Mouse (Mus musculus) lung, embryonic 16.5 days (tissue): ENCODE results near the gene Cenph. TPM values are rescaled to one million over a fixed set of nuclear protein-coding genes. Genes with fewer than 3 reads are reported as not detected.
"Not testable (repeated sequence)": the region's sequence is repeated elsewhere in the genome, so short reads cannot be mapped to it uniquely, and the experiment has no call there.

Source experiments
- ATAC-seq: fragments of 200-750 bp; cut with Nextera tagmentation; 2 replicates; pipeline ENCODE4 v1.8.0; 2017; ENCODE audit warnings: low read depth, mild to moderate bottlenecking, moderate library complexity
- H3K27ac ChIP-seq: fragments of 300-500 bp; sonication (generic); 2 replicates; pipeline ENCODE4 v1.5.1; 2014; ENCODE audit warnings: mild to moderate bottlenecking, control low read depth, low read length
- H3K27me3 ChIP-seq: fragments of 300-500 bp; sonication (generic); 2 replicates; pipeline ENCODE4 v1.6.1; 2014; ENCODE audit warnings: low read depth, low read length, mixed read lengths; ENCODE audit not compliant: control insufficient read depth, insufficient read depth
- H3K36me3 ChIP-seq: fragments of 300-500 bp; sonication (generic); 2 replicates; pipeline ENCODE4 v1.6.1; 2014; ENCODE audit warnings: low read length; ENCODE audit not compliant: control insufficient read depth, insufficient read depth
- H3K4me1 ChIP-seq: fragments of 300-500 bp; sonication (generic); replicated peaks from 2 replicates; pipeline ENCODE4 v1.6.1; 2014; ENCODE audit warnings: low read length, mixed read lengths; ENCODE audit not compliant: control insufficient read depth, insufficient read depth
- H3K4me2 ChIP-seq: fragments of 300-500 bp; sonication (generic); 2 replicates; pipeline ENCODE4 v1.6.1; 2014; ENCODE audit warnings: low read depth, low read length, control low read depth
- H3K4me3 ChIP-seq: fragments of 300-500 bp; sonication (generic); 2 replicates; pipeline ENCODE4 v1.5.1; 2014; ENCODE audit warnings: mild to moderate bottlenecking, low read length, control low read depth
- H3K9ac ChIP-seq: fragments of 300-500 bp; sonication (generic); 2 replicates; pipeline ENCODE4 v1.6.1; 2014; ENCODE audit warnings: low read length, control low read depth
- H3K9me3 ChIP-seq: fragments of 300-500 bp; sonication (generic); 2 replicates; pipeline ENCODE4 v1.6.1; 2016; ENCODE audit warnings: low read length; ENCODE audit not compliant: control insufficient read depth
- WGBS: fragments of 180-500 bp; shearing (Covaris S2); extraction: QIAGEN DNeasy Blood & Tissue Kit; methylation state at CpG from one replicate; pipeline ENCODE4 v1.1.7; 2014; 5-methylcytosine and 5-hydroxymethylcytosine counted together
- polyA plus RNA-seq: library from polyadenylated mRNA; unstranded; fragments of >200 nt; fragmentation: Nextera tagmentation; extraction: Ambion mirVana; gene quantifications from 2 replicates; pipeline ENCODE4 v1.2.1, GENCODE M21; 2015

Gene Cenph
- 31.1 and 35.1 TPM in 2 replicates for polyA plus RNA-seq

DNA sequence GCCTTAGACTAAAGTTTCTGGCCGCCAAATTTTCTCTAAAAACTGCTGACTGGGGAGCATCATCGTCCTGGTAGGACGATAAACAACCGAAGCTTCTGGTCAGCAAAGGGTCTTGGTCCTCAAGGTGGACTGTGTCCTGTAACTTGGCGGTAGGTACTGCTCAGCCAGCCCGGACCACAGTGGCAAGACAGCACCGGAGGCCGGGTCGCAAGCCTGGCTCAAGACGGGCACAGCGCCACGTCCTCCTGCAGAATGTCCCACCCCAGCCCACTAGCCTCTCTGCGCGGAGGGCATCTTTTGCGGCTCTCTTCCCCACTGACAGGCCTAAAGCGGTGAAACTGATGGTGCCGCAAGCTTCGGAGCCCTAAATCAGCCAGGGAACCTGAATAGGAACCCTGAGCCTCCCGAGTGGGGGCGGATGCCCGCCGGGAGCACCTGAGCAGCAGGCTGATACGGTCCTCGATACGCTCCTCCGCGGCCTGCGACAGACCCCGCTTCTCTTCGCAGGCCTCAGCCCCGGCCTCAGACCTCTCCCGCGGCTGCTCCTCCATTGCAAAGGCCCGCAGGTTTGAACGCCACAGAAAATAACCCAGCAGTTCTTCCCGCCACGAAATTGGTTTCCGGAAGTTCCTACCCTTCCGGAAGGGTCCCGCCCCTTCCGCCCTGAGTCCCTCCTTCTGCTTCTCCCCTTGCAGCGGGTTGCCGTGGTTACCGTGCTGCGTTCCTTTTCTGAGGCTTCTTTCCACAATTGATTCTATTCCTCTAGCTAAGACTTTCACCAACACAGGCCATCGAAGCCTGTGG, at the start of gene Cenph:
Cenph (minus strand) TSS at position 648 of the 804 bp plus-strand sequence.
- no peaks in the 10 kb centered on the region for H3K27me3 ChIP-seq
- WGBS = under 1% methylated on average over 46 of the region's 46 CpGs
- peak within 1 kb of the TSS; percentile 89 for H3K4me3 ChIP-seq
- peak within 1 kb of the TSS; percentile 87 for H3K4me2 ChIP-seq
- H3K4me1 ChIP-seq = peaks cover 15% of the 10 kb centered on the region
- peak within 1 kb of the TSS; percentile 63 for H3K27ac ChIP-seq
- H3K36me3 ChIP-seq = peaks cover 17% of the 10 kb centered on the region
- ATAC-seq = peak; percentile 95
- peak within 1 kb of the TSS; percentile 85 for H3K9ac ChIP-seq
- no peaks in the 10 kb centered on the region for H3K9me3 ChIP-seq

- H3K4me3 ChIP-seq = no peak overlapping the region
- H3K36me3 ChIP-seq = peaks cover 36% of the 10 kb centered on the region
- no peaks in the 10 kb centered on the region for H3K9me3 ChIP-seq
- H3K27me3 ChIP-seq = no peaks in the 10 kb centered on the region
- WGBS = 90% methylated on average over 3 of the region's 3 CpGs
- no peaks in the 10 kb centered on the region for H3K4me1 ChIP-seq
- no peak overlapping the region for H3K4me2 ChIP-seq
- no peak for ATAC-seq
- H3K27ac ChIP-seq = no peak overlapping the region
- H3K9ac ChIP-seq = no peak overlapping the region
Observed at GRCm38 (mm10) chr13:100824916-100825315, 49.2 kb upstream of the Cenph start.

DNA sequence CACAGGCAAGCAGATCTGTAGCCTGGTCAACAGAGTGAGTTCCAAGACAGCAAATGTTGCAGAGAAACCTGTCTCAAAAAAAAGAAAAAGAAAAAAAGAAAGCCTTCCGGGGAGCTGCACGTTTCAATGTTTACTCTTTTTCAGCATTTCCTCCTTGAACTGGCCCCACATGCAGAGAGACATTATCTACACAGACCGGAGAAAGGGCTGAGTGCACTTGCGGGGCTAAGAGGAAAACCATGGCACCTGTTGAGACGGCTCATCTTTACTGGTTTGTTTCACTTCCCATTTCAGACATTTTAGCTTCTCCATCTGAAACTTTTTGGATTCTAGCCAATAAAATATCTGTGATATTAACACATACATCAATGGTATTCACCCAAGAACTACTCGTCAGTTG, 48.6 kb upstream of the Cenph start:
- H3K27ac ChIP-seq = no peak overlapping the region
- no peaks in the 10 kb centered on the region for H3K4me1 ChIP-seq
- no peaks in the 10 kb centered on the region for H3K27me3 ChIP-seq
- no peak overlapping the region for H3K4me3 ChIP-seq
- H3K4me2 ChIP-seq = no peak overlapping the region
- no peak overlapping the region for H3K9ac ChIP-seq
- H3K36me3 ChIP-seq = peaks cover 41% of the 10 kb centered on the region
- H3K9me3 ChIP-seq = no peaks in the 10 kb centered on the region
- WGBS = 47% methylated on average over 6 of the region's 6 CpGs
- no peak for ATAC-seq

- Histone ChIP-seq H3K27me3 (no peaks in the 10 kb centered on the region), H3K36me3 (peaks cover 43% of the 10 kb centered on the region)
- ATAC-seq = no peak
Observed at GRCm38 (mm10) chr13:100823863-100824262, 48.2 kb upstream of the Cenph start.

GRCm38 (mm10) chr13:100814451-100814850, 38.8 kb upstream of the Cenph start:
- Histone ChIP-seq H3K9me3 (no peaks in the 10 kb centered on the region), H3K27me3 (no peaks in the 10 kb centered on the region), H3K4me1 (no peaks in the 10 kb centered on the region), H3K9ac (no peak overlapping the region), H3K4me3 (no peak overlapping the region), H3K4me2 (no peak overlapping the region), H3K36me3 (peaks cover 39% of the 10 kb centered on the region), H3K27ac (no peak overlapping the region)
- 81% methylated on average over 6 of the region's 6 CpGs for WGBS
- no peak for ATAC-seq

More at GRCm38 (mm10) chr13:100823863-100824262, 48.2 kb upstream of the Cenph start:
- H3K27ac ChIP-seq = no peak overlapping the region
- no peaks in the 10 kb centered on the region for H3K9me3 ChIP-seq
- H3K9ac ChIP-seq = no peak overlapping the region
- H3K4me3 ChIP-seq = no peak overlapping the region
- H3K4me1 ChIP-seq = no peaks in the 10 kb centered on the region
- no peak overlapping the region for H3K4me2 ChIP-seq
- WGBS = 89% methylated on average over 3 of the region's 3 CpGs

GRCm38 (mm10) chr13:100805776-100806175, 30.1 kb upstream of the Cenph start:
- no peak for ATAC-seq
- H3K4me3 ChIP-seq = no peak overlapping the region
- no peak overlapping the region for H3K9ac ChIP-seq
- H3K27me3 ChIP-seq = no peaks in the 10 kb centered on the region
- H3K36me3 ChIP-seq = peaks cover 52% of the 10 kb centered on the region
- no peak overlapping the region for H3K4me2 ChIP-seq
- no peaks in the 10 kb centered on the region for H3K9me3 ChIP-seq
- H3K27ac ChIP-seq = no peak overlapping the region
- 90% methylated on average over 3 of the region's 3 CpGs for WGBS
- no peaks in the 10 kb centered on the region for H3K4me1 ChIP-seq

DNA sequence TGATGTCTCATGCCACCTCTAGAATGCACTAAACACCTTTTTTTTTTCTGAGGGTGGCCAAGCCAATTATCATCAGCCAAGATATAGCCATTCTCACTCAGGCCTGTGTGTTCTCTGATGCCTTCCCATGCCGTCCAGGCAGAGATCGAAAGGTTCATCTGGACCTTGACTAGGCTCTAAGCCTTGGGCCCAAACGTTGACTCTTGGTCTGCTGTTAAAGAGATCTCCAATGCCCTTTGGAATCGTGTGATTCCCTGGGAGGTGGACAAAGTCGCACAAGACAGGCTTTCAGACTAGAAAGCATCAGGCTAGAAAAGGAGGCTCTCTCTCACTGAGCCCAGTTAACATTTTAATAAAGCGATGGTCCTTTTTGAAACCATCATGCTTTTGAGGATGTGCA, 21.5 kb upstream of the Cenph start:
- no peaks in the 10 kb centered on the region for H3K9me3 ChIP-seq
- no peak overlapping the region for H3K4me3 ChIP-seq
- peaks cover 4% of the 10 kb centered on the region for H3K36me3 ChIP-seq
- no peak for ATAC-seq
- H3K27ac ChIP-seq = no peak overlapping the region
- H3K27me3 ChIP-seq = no peaks in the 10 kb centered on the region
- H3K9ac ChIP-seq = no peak overlapping the region
- no peak overlapping the region for H3K4me2 ChIP-seq
- no peaks in the 10 kb centered on the region for H3K4me1 ChIP-seq
- WGBS = 88% methylated on average over 6 of the region's 6 CpGs

- Histone ChIP-seq H3K27me3 (no peaks in the 10 kb centered on the region), H3K9ac (no peak overlapping the region), H3K4me3 (no peak overlapping the region), H3K27ac (no peak overlapping the region), H3K4me1 (peaks cover 11% of the 10 kb centered on the region), H3K4me2 (no peak overlapping the region), H3K9me3 (0 out of 2 replicates have a peak, but pooled peaks cover 3% of the 10 kb centered on the region), H3K36me3 (no peaks in the 10 kb centered on the region)
- no peak for ATAC-seq
- 86% methylated on average over 3 of the region's 3 CpGs for WGBS
Observed at GRCm38 (mm10) chr13:100789083-100789482, 13.4 kb upstream of the Cenph start.

GRCm38 (mm10) chr13:100788057-100788456, 12.4 kb upstream of the Cenph start:
- not testable (repeated sequence) for H3K4me2 ChIP-seq, H3K36me3 ChIP-seq, H3K4me3 ChIP-seq, ATAC-seq, H3K27me3 ChIP-seq, H3K9ac ChIP-seq, H3K9me3 ChIP-seq, H3K27ac ChIP-seq
- peaks cover 19% of the 10 kb centered on the region for H3K4me1 ChIP-seq
- WGBS = 92% methylated on average over 10 of the region's 14 CpGs
